Mouse (Mus musculus) liver, postnatal 0 days (tissue): ENCODE measurements around the gene Dph6. TPM values are rescaled to one million over a fixed set of nuclear protein-coding genes. Genes with fewer than 3 reads are reported as not detected.

Source experiments
- ATAC-seq: fragments of 200-750 bp; cut with Nextera tagmentation; 2 replicates; pipeline ENCODE4 v1.8.0; 2017; ENCODE audit warnings: mild to moderate bottlenecking, moderate library complexity
- DNase-seq: peaks from one replicate; pipeline ENCODE4 v3.0.0-alpha.2; 2016
- H3K27ac ChIP-seq: fragments of 300-500 bp; sonication (generic); 2 replicates; pipeline ENCODE4 v1.5.1; 2014; ENCODE audit warnings: antibody characterized with exemption, moderate library complexity, mild to moderate bottlenecking, low read depth
- H3K27me3 ChIP-seq: fragments of 300-500 bp; sonication (generic); 2 replicates; pipeline ENCODE4 v1.6.1; 2014; ENCODE audit warnings: low read length, control low read depth, mixed read lengths; ENCODE audit not compliant: insufficient read depth
- H3K36me3 ChIP-seq: fragments of 300-500 bp; sonication (generic); replicated peaks from 2 replicates; pipeline ENCODE4 v1.6.1; 2014; ENCODE audit warnings: mild to moderate bottlenecking, control low read depth, low read length, moderate library complexity, mixed read lengths; ENCODE audit not compliant: insufficient read depth
- H3K4me1 ChIP-seq: fragments of 300-500 bp; sonication (generic); 2 replicates; pipeline ENCODE4 v1.6.1; 2014; ENCODE audit warnings: antibody characterized with exemption, mild to moderate bottlenecking, control low read depth; ENCODE audit not compliant: insufficient read depth
- H3K4me2 ChIP-seq: fragments of 300-500 bp; sonication (generic); 2 replicates; pipeline ENCODE4 v1.6.1; 2014; ENCODE audit warnings: low read depth, mild to moderate bottlenecking, low read length, moderate library complexity, mixed read lengths
- H3K4me3 ChIP-seq: fragments of 300-500 bp; sonication (generic); 2 replicates; pipeline ENCODE4 v1.5.1; 2014; ENCODE audit warnings: low read depth, low read length
- H3K9ac ChIP-seq: fragments of 300-500 bp; sonication (generic); replicated peaks from 2 replicates; pipeline ENCODE4 v1.6.1; 2014; ENCODE audit warnings: mild to moderate bottlenecking, moderate library complexity
- H3K9me3 ChIP-seq: fragments of 300-500 bp; sonication (generic); 2 replicates; pipeline ENCODE4 v1.6.1; 2016; ENCODE audit warnings: mild to moderate bottlenecking, control low read depth, low read length, mixed read lengths
- CTCF ChIP-seq: sonication (generic); IDR thresholded peaks from 2 replicates; pipeline ENCODE4 v1.5.1; 2016; ENCODE audit warnings: antibody characterized with exemption, low read depth
- EP300 ChIP-seq: IDR thresholded peaks from 2 replicates; pipeline ENCODE4 v1.6.1; 2016; ENCODE audit warnings: antibody characterized with exemption, low read depth, mild to moderate bottlenecking
- WGBS: fragments of 180-500 bp; shearing (Covaris S2); extraction: QIAGEN DNeasy Blood & Tissue Kit; methylation state at CpG from one replicate; pipeline ENCODE4 v1.1.7; 2014; ENCODE audit not compliant: insufficient replicate concordance; 5-methylcytosine and 5-hydroxymethylcytosine counted together
- polyA plus RNA-seq: library from polyadenylated mRNA; unstranded; fragments of >200 nt; fragmentation: Nextera tagmentation; extraction: Ambion mirVana; gene quantifications from 2 replicates; pipeline ENCODE4 v1.2.1, GENCODE M21; 2015

The Dph6 gene
- polyA plus RNA-seq, 1 experiment from 2014 or later: 5.7 TPM

DNA sequence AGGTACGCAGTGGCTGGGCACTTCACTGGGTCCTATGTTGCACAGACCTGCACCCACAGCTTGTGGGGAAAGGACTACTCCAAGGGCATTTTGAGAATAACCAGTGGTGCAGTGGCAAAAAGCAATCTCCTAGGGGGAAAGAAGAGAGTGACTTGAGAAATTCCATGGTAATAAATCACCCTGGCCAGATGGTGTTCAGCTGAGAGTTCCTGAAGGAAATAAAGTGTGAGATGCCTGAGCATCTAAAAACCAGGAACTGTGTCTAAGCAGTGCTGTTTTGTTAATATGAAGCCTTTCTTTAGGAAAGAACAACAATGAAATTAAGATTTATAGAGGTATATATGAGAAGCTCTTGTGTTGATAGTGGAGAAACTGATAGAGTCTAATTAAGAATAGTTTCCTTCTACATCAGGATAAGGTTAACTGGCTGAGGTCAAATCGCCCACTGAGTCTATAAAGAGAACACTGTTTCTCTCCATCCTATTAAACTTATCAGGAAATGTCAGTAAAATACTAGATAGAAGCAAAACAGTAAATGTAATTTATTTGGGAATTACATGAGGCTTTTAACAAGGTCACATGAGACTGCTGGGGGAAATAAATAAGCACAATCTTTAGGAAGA is 111.7 kb downstream of the Dph6 start:
- Histone ChIP-seq H3K4me2 (no peak overlapping the region), H3K27me3 (no peaks in the 10 kb centered on the region), H3K36me3 (no peaks in the 10 kb centered on the region), H3K4me1 (no peaks in the 10 kb centered on the region), H3K9me3 (no peaks in the 10 kb centered on the region), H3K4me3 (no peak overlapping the region), H3K9ac (no peak overlapping the region), H3K27ac (no peak overlapping the region)
- DNase-seq (no peak), ATAC-seq (no peak)
- TF ChIP-seq EP300: no peak
- TF ChIP-seq CTCF: no peak
- WGBS: 86% methylated on average over 2 of the region's 2 CpGs

DNA sequence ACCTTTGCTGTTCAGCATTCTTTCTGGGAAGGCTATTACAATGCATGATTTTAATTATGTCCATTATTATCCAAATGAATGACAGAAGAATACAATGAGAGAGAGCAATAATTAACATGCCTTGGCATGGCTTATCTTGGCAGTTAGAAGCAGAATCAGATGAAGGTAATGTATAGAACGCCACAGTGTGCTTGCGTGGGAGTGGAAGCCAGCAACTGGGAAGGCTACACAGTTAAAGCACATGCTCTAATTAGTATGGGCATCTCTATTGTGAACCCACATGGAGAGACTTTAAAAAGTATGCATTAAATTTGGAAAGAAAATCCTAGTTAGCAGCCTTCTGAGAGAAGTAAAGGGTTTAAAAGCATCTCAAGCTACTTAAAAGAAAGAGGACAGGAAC is 112.4 kb downstream of the Dph6 start:
- H3K4me3 ChIP-seq: no peak overlapping the region
- DNase-seq: no peak
- WGBS: 71% methylated on average over 2 of the region's 2 CpGs
- H3K4me1 ChIP-seq: no peaks in the 10 kb centered on the region
- no peak overlapping the region for H3K9ac ChIP-seq
- ATAC-seq: no peak
- H3K9me3 ChIP-seq: no peaks in the 10 kb centered on the region
- no peak overlapping the region for H3K27ac ChIP-seq
- no peak overlapping the region for H3K4me2 ChIP-seq
- no peak for TF ChIP-seq EP300
- TF ChIP-seq CTCF: no peak
- no peaks in the 10 kb centered on the region for H3K27me3 ChIP-seq
- no peaks in the 10 kb centered on the region for H3K36me3 ChIP-seq

DNA sequence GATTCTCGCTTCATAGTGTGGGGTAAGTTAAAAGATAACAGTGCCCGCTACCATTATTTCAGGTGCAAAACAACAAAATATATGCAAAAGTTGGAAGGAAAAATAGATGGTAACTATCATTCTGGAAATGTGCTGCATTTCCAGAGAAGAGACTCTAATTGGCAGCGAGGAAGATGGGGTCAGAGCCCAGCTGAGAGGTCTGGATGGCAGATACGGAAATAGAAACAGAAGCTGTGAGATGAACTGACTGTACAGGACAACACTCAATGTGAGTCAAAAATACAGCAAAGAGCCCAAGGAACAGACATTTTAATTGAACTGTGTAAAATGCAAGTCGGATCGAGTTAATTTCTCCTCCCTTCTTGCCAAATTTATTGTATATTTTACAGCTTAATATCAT is 114.3 kb downstream of the Dph6 start:
- H3K9ac ChIP-seq: no peak overlapping the region
- H3K9me3 ChIP-seq: no peaks in the 10 kb centered on the region
- H3K27ac ChIP-seq: no peak overlapping the region
- no peak for ATAC-seq
- H3K4me2 ChIP-seq: no peak overlapping the region
- DNase-seq: no peak
- 87% methylated on average over 6 of the region's 6 CpGs for WGBS
- no peaks in the 10 kb centered on the region for H3K4me1 ChIP-seq
- H3K36me3 ChIP-seq: no peaks in the 10 kb centered on the region
- TF ChIP-seq EP300 (no peak), CTCF (no peak)
- no peaks in the 10 kb centered on the region for H3K27me3 ChIP-seq
- no peak overlapping the region for H3K4me3 ChIP-seq

DNA sequence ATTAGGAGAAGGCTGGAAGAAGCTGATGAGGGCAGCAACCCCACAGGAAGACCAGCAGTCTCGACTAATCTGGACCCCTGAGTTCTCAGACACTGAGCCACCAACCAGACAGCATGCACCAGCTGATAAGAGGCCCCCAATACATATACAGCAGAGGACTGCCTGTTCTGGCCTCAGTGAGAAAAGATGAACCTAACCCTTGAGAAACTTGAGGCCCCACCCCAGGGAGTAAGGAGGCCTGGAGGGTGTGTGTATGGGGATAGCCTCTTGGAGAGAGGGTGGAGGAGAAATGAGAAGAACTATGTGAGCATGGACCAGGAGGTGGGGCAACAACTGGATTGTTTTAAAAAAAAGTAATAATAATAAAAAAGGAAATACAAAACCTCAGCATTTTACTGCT is 118.7 kb downstream of the Dph6 start:
- ATAC-seq (no peak), DNase-seq (no peak)
- H3K4me3 ChIP-seq: no peak overlapping the region
- H3K9me3 ChIP-seq: no peaks in the 10 kb centered on the region
- no peak overlapping the region for H3K9ac ChIP-seq
- 30% methylated on average over 1 of the region's 1 CpGs for WGBS
- no peaks in the 10 kb centered on the region for H3K36me3 ChIP-seq
- H3K4me2 ChIP-seq: no peak overlapping the region
- no peaks in the 10 kb centered on the region for H3K27me3 ChIP-seq
- no peak overlapping the region for H3K27ac ChIP-seq
- TF ChIP-seq CTCF: no peak
- no peak for TF ChIP-seq EP300
- no peaks in the 10 kb centered on the region for H3K4me1 ChIP-seq

DNA sequence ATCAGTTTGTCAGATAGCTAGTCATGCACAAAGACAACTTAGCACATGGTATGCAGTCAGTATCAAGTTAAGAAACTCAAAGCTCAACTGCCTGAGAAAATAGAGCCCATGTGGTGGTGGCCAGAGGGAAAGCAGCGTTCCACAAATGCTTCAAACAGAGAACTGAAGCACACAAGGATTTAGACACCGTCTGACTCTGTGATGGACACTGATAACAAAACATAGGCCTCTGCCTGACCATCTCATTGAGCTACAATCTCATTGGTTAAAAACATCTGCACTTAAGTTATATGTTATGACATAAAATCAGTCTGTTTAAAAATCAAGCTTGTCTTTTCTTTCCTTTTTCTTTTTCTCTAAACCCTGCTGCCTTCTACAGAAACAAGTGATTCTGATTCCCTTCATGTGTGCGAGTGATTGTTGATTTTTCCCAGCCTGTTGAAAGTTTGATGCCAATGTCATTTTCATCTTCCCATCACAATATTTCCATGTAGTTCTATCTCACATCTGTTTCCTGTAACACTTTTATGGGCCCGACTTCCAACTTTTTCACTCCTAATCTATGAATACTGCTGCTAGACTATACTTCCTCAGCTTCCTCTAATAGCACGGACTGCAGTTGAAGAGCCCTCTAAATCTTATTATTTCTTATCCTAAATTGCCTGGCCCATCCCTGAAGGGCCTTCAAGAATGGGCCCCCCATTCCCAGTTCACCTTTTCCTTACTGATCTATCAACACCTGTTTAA is 123.6 kb downstream of the Dph6 start:
- Histone ChIP-seq H3K27me3 (no peaks in the 10 kb centered on the region), H3K36me3 (no peaks in the 10 kb centered on the region), H3K4me1 (no peaks in the 10 kb centered on the region), H3K4me3 (no peak overlapping the region), H3K9me3 (no peaks in the 10 kb centered on the region), H3K9ac (no peak overlapping the region), H3K4me2 (no peak overlapping the region), H3K27ac (no peak overlapping the region)
- DNase-seq (no peak), ATAC-seq (no peak)
- whole genome bisulfite sequencing: 63% methylated on average over 5 of the region's 5 CpGs
- TF ChIP-seq EP300: no peak
- TF ChIP-seq CTCF: no peak

DNA sequence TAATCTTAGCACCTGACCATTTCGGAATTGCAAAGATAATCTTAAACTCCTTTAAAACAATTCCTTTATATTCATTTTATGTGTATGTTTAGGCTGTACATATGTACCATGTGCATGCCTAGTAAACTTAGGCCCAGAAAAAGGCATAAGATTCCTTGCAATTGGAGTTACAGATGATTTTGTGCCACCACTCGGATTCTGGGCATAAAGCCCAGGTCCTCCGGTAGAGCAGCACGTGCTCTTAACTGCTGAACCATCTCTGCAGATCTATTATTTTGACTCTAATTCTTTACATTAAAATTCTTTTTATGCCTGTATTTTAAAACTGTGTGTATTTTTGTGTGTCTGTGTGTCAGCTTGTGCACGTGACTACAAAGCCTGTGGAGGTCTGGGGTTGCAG is 134.3 kb downstream of the Dph6 start:
- DNase-seq (no peak), ATAC-seq (no peak)
- Histone ChIP-seq H3K9me3 (no peaks in the 10 kb centered on the region), H3K36me3 (no peaks in the 10 kb centered on the region), H3K4me2 (no peak overlapping the region), H3K9ac (no peak overlapping the region), H3K27ac (no peak overlapping the region), H3K27me3 (no peaks in the 10 kb centered on the region), H3K4me3 (no peak overlapping the region), H3K4me1 (no peaks in the 10 kb centered on the region)
- no peak for TF ChIP-seq CTCF
- TF ChIP-seq EP300: no peak
- 87% methylated on average over 5 of the region's 5 CpGs for WGBS
